Mouse (Mus musculus): ENCODE measurements at regions not wholly inside any gene's neighbourhood (a gene's known extent, or its start where the extent isn't known, plus 50 kb on each side); places are given as distances from the start of the nearest gene placed in this dataset.

GRCm38 (mm10) chr5:39176906-39177305, 300.3 kb upstream of the Clnk start:
- no peak for DNase-seq (ENCODE audit: low spot score in 2 of 2)

GRCm38 (mm10) chr5:39173491-39173890, 296.9 kb upstream of the Clnk start:
- no peak for DNase-seq (ENCODE audit: low spot score in 2 of 2)

- DNase-seq (ENCODE audit: low spot score in 2 of 2): no peak
These were observed 283.0 kb upstream of the Clnk start for GRCm38 (mm10) chr5:39159651-39160050.

- no peak for DNase-seq (ENCODE audit: low spot score in 2 of 2)
These were observed 279.2 kb upstream of the Clnk start for GRCm38 (mm10) chr5:39155763-39156162.

DNA sequence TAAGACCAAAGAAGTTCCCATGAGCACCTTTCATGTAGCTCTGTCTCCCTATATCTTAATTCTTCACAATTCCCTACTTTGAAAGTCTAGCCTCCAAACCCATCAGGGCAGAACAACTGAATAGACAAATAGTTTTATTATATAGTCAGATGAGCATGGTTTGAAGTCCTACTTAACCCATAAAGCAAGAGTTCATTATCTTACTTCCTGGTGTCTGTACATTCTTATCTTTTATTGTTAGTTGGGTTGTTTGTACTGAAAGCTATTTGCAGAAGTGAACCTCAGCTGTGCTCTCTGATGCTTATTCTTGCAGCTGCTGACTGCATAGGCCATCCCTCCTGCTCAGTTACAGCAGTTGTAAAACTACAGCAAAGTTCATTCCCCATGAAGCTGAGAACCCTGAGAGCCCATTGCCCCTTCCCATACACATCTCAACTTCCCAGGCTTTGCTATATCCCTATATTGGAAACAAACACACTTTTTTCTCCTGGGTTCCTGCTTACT, 276.7 kb upstream of the Clnk start:
- DNase-seq (ENCODE audit: low spot score in 2 of 2): no peak

- DNase-seq (ENCODE audit: low spot score in 2 of 2): no peak
These were observed 275.3 kb upstream of the Clnk start for GRCm38 (mm10) chr5:39151917-39152316.

DNA sequence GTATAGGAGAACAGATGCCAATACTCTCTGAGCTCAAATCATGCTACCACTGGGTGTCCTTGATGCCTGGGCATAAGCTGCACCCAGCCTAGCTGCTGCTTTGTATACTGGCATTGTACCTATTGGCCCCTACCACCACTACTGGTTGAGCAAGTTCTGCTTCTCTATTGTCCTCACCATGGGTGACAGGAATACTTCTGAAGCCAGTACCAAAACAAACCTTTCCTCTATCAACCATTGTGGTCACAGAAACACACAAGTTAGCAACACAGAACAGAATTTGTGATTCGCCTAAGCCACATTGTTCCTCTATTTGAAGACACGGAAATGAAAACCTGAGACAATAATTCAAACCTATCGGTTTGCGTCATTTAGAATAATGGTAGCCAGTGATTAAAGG, 274.3 kb upstream of the Clnk start:
- no peak for DNase-seq (ENCODE audit: low spot score in 2 of 2)

DNA sequence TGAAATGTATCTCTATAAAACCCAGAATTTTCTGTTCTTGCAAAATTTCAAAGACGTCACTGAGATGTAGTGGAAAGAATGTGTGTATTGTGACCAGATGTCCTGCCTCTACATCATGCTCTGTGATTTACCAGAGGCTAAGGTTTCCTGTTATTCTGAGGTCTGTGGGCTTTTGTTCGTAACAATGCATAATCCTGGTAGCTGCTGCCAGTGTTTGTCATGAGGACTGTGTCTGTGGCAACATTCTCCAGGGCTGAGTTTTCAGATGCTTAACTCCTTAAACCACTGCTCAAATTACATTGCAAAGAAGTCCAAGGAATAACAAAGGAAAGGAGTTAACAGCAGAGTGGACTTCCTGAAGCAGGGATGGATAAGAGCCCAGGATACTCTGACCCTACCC, 269.0 kb upstream of the Clnk start:
- DNase-seq (ENCODE audit: low spot score in 2 of 2): no peak

DNA sequence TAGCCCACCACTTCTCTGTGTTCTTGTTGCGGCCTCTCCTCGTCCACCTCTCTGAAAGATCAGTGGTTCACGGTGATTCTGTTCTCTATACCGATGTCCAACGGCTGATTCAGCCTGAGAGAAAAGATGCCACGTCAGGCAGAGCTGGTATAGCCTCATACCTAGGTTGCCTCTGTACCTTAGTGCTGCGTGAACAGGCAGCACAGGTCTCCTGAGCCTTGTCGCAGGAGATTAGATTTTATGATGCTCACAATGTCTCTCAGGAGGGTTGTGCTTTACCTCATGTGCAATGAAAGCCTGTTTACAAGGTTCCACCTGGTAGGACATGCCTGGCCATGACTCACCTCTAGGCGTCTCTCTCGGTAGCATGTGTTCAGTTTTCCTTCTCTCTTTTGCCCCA, 267.6 kb upstream of the Clnk start:
- no peak for DNase-seq (ENCODE audit: low spot score in 2 of 2)

DNA sequence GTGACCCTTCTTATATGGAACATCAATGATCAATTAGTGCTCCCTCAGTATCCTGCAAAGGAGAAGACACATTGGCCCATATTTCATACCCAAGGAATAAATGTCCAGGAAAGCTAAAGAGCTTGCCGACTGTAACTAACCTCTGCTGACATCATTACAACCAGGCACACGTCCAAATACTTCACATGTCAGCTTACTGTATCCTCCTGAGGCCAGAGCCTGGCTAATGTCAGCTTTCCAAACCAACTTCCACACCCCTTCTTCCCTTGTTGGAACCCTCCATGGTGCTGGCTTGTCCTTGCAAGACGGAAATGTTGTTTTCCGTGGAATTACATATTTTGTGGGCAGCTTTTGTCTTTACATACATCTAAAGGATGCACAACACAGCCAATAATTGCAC, 267.0 kb upstream of the Clnk start:
- DNase-seq (ENCODE audit: low spot score in 2 of 2): no peak

DNA sequence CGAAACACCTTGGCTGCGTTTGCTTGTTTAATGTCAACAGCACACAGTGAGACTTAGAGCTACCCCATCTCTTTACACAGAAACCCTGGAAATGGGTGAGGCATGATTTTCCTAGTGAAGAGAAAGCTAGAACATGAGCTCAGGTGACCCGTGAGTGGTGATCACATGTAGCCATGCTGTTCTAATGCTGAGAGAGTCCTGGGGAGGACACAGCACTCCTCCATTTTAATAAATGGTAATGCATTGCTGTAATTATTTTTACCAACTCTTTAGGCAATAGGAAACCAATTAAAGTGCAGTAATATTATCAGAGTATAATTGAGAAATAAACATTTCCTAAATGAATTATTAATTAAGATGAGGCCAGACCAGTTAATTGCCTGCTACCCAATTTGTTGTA, 261.8 kb upstream of the Clnk start:
- no peak for DNase-seq (ENCODE audit: low spot score in 2 of 2)

GRCm38 (mm10) chr5:39128931-39129330, 252.3 kb upstream of the Clnk start:
- no peak for DNase-seq (ENCODE audit: low spot score in 2 of 2)

DNA sequence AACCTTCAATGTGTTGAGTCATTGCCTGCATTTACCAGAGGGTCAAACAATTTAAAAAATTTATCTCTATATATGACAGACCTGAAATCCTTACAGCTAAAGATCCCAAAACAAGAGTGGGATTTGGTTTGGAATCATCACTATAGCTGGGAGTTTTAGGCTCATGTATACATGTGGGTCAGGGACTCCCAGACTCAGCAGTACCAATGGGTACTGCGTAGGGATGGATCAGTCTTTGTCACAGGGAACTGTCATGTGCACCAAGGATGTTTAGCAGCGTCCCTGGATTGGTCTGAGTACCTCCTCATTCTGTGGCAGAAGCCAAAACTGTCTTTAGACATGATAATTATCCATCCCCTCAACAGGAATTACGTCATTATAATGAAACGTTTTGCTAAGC, 250.2 kb upstream of the Clnk start:
- DNase-seq (ENCODE audit: low spot score in 2 of 2): no peak

DNA sequence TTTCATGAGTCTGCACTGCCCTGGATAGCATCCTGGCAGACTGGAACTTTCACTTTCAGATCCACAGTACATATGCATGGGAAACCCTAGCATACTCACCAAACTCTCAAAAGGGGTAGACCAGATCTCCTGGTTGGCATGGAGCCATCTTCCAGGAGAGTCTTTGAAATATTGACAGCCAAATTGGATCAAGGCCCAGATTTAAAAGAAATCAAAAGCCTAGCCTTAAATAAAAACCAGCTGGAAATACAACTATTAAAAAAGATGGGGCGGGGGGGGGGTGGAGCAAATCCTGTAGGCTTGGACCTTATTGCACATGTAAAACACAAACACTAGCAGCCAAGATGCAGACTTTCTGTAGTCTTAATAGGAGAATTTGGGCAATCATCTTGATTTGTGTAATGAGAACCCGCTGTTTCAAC, 249.7 kb upstream of the Clnk start:
- DNase-seq (ENCODE audit: low spot score in 2 of 2): no peak

DNA sequence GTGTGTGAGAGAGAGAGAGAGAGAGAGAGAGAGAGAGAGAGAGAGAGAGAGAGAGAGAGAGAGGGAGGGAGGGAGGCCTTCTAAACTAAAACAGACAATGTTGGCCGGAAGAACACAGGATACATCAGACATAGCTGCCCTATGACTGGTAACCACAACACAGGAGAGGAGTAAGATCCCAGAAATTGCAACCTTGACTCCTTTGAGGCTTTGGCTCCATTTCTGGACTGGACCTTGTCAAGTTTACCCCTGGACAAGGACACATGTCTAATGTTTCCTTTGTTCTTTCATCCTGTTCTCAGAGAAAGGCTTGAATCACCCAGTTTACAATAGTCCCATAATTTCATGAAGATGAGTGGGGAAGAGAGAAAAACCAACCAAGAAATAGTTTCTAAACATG, 233.7 kb upstream of the Clnk start:
- no peak for DNase-seq (ENCODE audit: low spot score in 2 of 2)

DNA sequence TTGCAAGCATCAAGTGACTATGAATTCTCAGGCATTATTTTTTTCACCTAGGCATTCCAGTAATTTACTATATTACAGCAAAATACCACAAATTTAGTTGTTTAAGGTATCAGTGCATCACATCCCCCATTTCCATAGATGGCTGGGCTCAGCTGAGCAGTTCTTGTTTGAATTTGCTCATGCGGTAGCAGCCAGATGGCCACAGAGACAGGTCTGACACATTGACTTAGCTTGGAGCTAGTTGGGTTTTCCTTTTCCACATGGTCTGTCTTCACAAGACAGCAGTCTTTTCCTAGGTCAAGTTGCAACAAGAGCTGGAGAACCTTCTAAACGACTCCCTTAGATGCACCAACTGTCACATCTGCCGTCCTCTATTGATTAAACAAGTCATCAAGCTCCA, 232.9 kb upstream of the Clnk start:
- DNase-seq (ENCODE audit: low spot score in 2 of 2): no peak

- DNase-seq (ENCODE audit: low spot score in 2 of 2): no peak
These were observed 222.5 kb upstream of the Clnk start for GRCm38 (mm10) chr5:39099113-39099512.

DNA sequence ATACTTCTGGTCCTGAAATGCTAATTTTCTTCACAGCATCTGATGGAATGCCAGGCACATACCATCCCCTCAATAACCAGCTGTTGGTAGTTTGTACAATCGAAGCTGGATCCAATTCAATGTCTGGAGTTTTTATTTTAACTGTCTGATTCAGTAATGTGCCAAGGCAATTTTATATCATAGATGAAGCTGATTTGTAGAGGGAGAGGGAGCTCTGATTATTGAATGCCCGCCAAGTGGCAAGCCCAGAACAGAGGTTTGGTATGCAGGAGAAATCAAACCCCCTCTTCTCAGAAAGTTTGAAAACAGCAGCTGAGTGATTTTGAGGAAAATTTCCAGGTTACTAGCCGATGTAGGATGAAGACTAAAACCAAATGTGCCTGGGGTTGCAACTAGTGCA, 218.3 kb upstream of the Clnk start:
- DNase-seq (ENCODE audit: low spot score in 2 of 2): no peak

GRCm38 (mm10) chr5:39076555-39077178, 200.1 kb upstream of the Clnk start:
- peak in 1 of 2 experiments; percentile 10 for DNase-seq (ENCODE audit: low spot score in 2 of 2)

GRCm38 (mm10) chr5:39069683-39070082, 193.1 kb upstream of the Clnk start:
- no peak for DNase-seq (ENCODE audit: low spot score in 2 of 2)

DNA sequence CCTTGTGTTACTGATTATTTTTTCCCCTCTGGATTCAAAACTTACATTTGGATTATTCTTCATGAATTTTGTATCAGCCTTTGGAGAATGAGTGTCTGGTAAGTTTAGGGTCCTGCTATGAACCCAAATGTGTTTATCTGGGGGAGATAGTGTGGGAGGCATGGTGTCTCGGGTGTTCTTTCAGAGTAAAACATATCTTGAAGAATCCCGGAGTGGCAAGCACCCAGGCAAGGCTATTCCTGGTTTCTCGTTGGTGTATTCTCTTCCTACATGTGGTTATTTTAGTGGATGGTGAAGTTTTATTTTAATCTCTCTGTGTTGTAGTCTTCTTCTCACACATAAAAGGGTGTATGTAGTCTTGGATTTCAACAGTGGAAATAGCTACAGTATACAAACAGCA, 186.4 kb upstream of the Clnk start:
- peak; percentile 11 to 21 for DNase-seq (ENCODE audit: low spot score in 2 of 2)

DNA sequence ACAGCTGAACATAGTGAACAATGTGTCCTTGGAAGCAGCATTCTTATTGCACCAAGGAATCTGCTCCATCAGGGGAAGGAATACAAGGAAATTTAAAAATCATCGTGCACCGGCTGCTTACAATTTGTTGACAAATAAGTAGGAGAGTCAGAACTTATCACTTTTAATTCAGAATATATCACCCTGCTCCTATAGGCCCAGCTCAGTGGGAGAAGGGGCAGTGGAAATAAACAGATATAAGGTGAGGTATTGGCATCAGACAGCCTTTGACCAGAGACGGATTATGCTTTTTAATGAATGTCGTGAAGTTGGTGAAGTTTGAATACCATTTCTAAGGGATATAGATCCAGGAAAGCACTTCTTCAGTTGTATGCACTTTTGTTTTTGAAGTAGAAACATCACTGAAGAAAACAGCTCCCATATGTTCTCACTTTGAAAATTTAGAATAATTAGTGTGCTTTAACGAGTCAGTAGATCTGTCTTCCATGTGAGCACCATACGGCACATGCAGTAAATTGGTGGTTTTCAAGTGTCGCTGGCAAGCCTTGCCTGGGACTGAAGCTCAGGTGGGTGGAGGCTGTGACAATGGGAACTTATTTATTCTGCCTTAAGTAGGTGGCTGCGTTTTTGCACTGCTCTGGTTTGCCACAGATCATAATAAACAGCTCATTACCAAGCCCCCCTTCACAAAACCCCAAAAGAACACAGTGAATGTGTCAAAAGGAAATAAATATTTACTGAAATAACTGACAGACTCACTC, 176.1 kb upstream of the Clnk start:
- DNase-seq (ENCODE audit: low spot score in 2 of 2): peak; percentile 11 to 24

- DNase-seq (ENCODE audit: low spot score in 2 of 2): no peak
These were observed 173.9 kb upstream of the Clnk start for GRCm38 (mm10) chr5:39050512-39050911.
